Mouse (Mus musculus) monocyte, adult 2 months (primary cell): Measurements from ENCODE around the gene Dnajb1.
"Not testable (repeated sequence)": the region's sequence is repeated elsewhere in the genome, so short reads cannot be mapped to it uniquely, and the experiment has no call there.

Source experiments
- DNase-seq, 2 experiments: peaks; one replicate each; pipeline ENCODE4 v3.0.0; 2022; ENCODE audit warnings: low spot score in 2 of 2, low read depth in 1 of 2

Dnajb1 gene

DNA sequence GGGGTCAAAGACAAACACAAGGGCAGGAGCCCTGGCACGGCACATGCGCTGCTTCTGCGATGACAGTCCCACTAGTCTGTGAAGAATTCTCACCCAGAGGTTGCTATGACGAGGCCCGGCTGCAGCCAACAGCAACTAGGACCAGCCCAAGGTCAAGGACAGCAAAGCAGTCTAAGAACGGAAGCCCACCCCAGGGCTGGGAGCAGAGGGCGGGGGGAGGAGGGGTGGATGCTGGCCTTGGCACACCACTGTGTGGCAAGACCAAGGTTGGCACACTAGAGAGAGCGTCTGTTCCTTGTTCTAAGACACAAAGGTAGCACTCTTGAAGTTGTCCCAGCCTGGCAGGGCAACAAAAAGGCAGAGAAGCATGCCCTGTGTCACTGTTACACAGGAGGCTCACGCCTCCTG lies 30.6 kb upstream of the Dnajb1 start:
- DNase-seq = no peak

GRCm38 (mm10) chr8:83578131-83579055 lies 29.6 kb upstream of the Dnajb1 start:
- no peak for DNase-seq

DNA sequence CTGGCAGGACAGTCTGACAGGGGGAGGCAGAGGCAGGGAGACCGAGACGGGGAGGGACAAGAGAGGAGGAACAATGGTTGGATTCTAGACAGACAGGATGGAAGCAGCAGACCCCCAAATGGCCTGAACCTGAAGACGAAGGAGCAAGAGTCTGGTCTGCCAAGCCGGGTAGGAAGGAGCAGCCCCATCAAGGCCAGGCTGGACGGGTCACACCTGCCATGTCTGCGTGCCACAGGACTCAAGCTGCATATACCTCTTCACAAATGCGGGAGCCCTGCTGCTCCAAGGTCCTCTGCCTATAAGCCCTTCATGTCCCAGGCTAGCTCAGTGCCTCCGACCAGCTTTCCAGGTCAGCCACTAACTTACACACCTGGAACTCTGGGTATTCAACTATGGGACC lies 28.3 kb upstream of the Dnajb1 start:
- no peak for DNase-seq

DNA sequence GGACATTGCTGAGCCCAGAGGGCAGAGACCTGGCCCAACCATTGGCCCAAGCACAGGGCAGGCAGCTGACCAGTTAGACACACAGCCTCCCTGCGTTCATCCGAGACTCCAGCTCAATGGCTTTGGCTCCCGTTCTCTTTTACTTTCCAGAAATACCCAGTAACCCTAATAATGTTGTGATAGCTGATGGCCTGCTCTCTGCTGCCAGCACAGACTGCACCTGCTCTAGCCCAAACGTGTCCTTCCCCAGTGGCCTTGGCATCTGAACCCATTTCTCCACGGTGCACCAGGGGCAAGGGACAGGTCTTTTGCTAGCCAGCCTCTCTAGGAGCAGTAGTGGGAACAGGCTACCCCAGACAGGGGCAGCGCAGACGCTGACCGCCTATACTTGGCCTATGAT lies 27.2 kb upstream of the Dnajb1 start:
- DNase-seq = no peak

- no peak for DNase-seq
These were observed 25.8 kb upstream of the Dnajb1 start for GRCm38 (mm10) chr8:83582226-83582625.

GRCm38 (mm10) chr8:83583236-83583635 lies 24.8 kb upstream of the Dnajb1 start:
- no peak for DNase-seq

- no peak for DNase-seq
These were observed 23.2 kb upstream of the Dnajb1 start for GRCm38 (mm10) chr8:83584771-83585170.

GRCm38 (mm10) chr8:83585333-83585732 lies 22.7 kb upstream of the Dnajb1 start:
- DNase-seq = no peak

DNA sequence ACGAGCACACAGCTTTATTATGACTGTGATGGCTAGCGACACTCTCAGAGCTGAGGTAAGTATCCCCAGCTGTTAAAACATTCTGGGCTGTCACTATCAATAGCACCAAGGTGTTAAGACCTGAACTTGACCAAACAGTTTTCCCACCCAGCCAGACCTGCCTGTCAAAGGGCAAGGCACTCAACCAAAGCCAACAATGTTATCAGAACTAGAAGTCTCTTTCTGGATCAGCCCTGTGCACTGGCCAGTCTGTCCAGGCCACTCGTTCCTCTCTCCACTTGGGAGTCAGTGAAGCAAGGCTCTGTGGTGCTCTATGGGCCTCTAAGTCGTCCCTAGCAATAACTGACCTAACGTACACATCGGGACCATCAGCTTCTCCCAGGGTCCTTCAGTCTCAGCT lies 20.3 kb upstream of the Dnajb1 start:
- DNase-seq = no peak

DNA sequence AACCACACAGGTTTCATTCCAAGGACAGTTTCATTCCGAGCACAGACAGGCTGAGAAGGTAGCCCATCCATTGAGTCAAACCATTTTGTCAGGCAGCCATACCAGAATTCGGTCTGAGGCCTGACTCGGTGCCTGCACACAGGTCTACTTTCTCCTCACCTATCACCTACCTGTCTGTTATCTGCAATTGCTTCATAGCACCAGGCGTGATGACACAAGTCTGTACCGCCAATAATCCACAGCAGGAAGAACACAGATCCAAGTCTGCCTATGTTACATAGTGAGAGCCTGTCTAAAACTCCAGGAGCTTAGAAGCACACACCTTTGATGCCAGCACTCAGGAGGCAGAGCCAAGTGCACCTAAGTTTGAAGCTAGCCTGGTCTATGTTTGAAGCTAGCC lies 19.1 kb upstream of the Dnajb1 start:
- no peak for DNase-seq

GRCm38 (mm10) chr8:83590488-83591023 lies 17.4 kb upstream of the Dnajb1 start:
- DNase-seq = no peak

GRCm38 (mm10) chr8:83592682-83593081 lies 15.3 kb upstream of the Dnajb1 start:
- DNase-seq = no peak

DNA sequence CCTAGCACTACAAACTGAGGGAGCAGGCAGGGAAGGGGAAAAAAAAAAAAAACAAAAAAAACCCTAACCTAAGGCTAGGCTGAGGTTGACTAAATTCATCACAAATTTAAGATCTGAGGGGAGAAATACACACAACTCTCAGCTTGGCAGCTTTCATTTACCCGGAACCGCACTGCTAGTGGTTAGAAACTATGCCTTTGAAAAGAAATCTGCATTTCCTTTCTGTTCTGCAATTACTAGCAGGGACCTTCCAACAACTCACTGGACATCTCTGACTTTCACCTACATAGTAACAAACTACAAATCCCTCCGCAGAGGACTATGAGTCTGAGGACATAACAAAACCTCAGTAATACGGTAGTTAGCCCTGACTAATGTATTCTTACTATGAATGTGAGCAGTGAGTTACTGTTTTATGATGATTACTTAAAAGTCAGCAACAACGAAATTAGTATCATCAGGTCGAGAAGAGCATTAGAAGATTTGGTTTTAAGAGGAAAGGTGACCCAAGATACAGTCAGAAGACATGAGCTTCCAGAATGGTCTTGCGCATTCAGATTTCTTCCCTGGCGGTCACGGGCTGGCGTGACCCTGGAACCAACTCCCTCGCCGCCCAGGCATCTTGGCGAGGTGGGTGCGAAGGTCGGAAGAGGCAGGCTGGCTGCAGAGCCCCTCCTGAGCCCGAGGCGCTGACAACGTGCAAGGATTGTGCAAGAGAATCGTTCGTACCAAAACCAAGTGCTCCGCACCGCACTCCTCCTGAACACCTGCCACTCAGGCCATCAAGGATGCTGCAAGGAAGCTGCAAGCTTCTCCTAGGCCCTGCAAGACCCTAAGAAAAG lies 14.4 kb upstream of the Dnajb1 start:
- DNase-seq = no peak

DNA sequence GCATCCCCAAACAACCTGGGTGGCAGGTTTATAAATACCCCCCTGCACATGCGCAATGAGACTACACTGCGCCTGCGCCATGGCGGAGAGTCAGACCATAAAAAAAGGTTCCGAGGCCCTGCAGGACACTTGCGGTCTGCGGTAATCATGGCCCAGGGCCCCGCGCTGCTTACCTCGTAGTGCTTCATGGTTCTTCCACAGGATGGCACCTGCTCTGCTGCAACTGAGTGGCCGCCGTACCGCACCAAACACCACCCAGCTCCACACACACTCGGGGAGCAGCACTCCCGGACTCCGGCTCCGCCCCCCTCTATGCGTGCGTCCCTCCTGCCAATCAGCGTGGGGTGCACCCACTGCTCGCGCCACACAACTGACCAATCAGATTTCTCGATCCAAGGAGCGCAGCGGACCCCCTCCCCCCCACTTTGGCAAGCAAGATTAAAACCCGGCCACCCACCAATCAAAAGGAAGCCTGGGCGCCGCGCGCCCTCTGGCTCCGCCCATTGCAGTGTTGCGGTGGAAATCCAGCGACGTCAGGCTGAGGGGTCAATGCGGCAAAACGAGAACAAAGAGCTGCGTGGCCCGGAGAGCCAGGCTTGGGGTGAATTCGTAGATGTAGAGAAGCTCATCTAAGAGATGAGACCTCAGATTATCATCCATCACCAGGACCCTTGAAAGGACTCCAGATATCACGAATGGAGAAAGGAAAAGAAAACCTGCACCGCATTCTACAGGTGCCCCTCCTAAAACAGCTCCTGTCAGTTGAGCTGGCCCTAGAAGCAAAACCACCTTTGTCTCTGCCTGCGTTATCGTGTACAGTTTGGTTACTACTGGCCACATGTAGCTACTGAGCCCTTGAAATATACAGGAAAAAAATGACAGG lies 13.6 kb upstream of the Dnajb1 start:
- peak; percentile 92 to 93 for DNase-seq

DNA sequence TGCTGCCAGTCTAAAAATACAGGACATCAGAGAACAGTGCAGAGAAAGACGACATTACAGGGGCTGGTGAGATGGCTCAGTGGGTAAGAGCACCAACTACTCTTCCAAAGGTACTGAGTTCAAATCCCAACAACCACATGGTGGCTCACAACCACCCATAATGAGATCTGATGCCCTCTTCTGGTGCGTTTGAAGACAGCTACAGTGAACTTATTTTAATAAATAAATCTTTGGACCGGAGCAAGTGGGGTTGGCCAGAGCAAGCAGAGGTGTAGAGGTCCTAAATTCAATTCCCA lies 13.0 kb upstream of the Dnajb1 start:
- not testable (repeated sequence) for DNase-seq

DNA sequence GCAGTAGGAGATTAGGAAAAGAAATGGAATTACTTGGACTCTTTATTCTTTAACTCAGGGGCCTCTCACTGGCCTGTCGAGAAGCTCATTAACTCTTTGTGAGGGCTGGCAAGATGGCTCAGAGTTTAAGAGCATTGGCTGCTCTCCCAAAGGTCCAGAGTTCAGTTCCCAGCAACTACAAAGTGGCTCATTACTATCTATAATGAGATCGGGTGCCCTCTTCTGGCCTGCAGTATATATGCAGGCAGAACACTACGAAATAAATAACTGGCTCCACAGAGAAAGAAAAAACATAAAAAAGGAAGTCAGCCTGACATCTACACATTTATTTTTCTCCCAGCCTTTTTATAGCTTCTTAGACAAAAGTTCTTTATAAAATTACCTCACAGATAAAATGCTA lies 11.6 kb upstream of the Dnajb1 start:
- no peak for DNase-seq

GRCm38 (mm10) chr8:83598146-83598545 lies 9.8 kb upstream of the Dnajb1 start:
- no peak for DNase-seq

DNA sequence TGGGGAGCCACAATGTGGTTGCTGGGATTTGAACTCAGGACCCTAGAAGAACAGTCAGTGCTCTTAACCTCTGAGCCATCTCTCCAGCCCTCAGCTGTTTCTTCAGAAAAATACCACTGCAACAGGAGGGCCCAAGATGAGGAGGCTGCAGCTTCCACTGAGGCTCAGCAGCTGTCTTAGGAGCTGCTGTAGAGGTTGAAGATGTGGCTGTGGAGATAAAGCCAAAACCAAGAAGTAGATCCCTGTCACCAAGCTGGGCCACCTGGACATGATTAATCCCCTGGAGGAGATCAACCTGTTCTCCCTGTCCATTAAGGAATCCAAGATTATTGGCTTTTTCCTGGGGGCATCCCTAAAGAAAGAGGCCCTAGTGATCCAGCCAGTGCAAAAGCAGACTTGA lies 8.2 kb upstream of the Dnajb1 start:
- DNase-seq = no peak

DNA sequence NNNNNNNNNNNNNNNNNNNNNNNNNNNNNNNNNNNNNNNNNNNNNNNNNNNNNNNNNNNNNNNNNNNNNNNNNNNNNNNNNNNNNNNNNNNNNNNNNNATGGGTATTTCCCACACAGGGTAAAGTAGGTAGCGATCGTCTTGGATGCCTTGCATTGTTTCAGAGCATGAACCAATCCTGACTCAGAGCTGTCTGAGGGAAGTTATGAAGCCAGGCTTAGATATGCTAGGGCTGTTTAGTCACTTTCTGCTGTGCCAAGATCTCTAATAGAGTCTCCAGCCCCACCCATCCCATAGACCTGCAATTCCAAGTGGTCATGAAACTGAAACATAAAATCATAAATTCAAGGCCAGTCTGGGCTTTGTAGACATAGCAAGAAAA lies 5.4 kb upstream of the Dnajb1 start:
- DNase-seq = no peak

- DNase-seq = peak in 1 of 2 experiments; percentile 44
These were observed 421 bp downstream of the Dnajb1 start for GRCm38 (mm10) chr8:83608398-83608829.

GRCm38 (mm10) chr8:83609086-83609485 lies 1.1 kb downstream of the Dnajb1 start:
- no peak for DNase-seq
